Mouse (Mus musculus) heart, postnatal 0 days (tissue): Measurements from ENCODE around the gene Ankrd26.

Experiments used
- CTCF ChIP-seq: IDR thresholded peaks from 2 replicates; pipeline ENCODE4 v1.5.1; 2016; ENCODE audit warnings: antibody characterized with exemption, control low read depth, low read depth
- EP300 ChIP-seq: IDR thresholded peaks from 2 replicates; pipeline ENCODE4 v1.6.1; 2016; ENCODE audit warnings: antibody characterized with exemption, low read depth

GRCm38 (mm10) chr6:118605974-118606373 is 43.9 kb upstream of the Ankrd26 start:
- TF ChIP-seq CTCF (peak; percentile 14; the same call in 1 of the 2 replicates), EP300 (no peak)
